Mouse (Mus musculus) heart, postnatal 0 days (tissue): ENCODE results near the gene Nkain1.

Experiments used
- CTCF ChIP-seq: IDR thresholded peaks from 2 replicates; pipeline ENCODE4 v1.5.1; 2016; ENCODE audit warnings: antibody characterized with exemption, control low read depth, low read depth
- EP300 ChIP-seq: IDR thresholded peaks from 2 replicates; pipeline ENCODE4 v1.6.1; 2016; ENCODE audit warnings: antibody characterized with exemption, low read depth

DNA sequence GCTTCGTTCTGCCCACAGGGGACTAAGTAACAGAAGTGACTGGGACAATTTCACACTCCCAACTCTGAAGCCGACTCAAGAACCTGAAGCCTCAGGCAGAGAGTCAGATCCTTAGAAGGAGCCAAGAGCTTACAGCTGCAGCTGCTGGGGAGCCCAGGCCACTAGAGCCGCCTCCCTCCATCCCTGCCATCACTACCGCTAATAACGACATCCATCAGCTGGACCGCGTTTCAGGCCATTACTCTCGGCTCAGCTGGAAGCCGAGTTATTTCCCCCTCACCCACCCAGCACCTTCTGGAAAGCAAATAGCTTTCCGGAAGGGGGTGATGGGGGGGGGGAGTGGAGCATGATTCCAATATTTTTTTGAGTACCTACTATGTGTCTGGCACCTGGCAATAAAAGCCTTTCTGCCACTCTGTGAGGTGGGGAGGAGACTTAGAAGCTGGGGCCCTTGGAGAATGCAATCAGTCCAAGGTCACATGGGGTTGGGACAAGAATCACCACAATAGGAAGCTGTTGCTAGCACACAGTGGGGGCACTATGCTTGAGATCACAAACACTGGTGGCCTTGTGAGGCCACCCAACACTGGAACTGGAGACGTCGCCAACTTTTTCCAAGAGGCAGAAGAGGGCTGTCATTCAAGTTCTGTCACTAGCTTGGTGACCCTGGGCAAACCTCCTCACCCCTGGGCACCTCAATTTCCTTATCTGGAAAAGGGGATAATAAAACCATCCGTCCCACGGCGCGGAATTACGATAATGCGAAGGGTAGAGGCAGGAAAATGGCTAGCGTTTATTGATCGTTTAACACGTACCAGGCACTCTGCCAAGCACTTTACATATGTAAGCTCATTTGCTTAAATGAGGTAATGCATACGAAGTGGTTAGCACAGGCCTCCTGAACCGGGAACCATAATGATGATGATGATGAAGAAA lies 5.7 kb downstream of the Nkain1 start:
- TF ChIP-seq CTCF: no peak
- no peak for TF ChIP-seq EP300
